Mouse (Mus musculus) gastrocnemius, adult 2 months (tissue): ENCODE measurements at regions not wholly inside any gene's neighbourhood (a gene's known extent, or its start where the extent isn't known, plus 50 kb on each side); places are given as distances from the start of the nearest gene placed in this dataset.

Experiments
- DNase-seq: peaks from one replicate; pipeline ENCODE4 v3.0.0; 2022
- H3K27ac ChIP-seq: fragments of 200-600 bp; 2 replicates; pipeline ENCODE4 v1.8.1; 2022; ENCODE audit warnings: mild to moderate bottlenecking
- H3K4me3 ChIP-seq: fragments of 200-600 bp; 2 replicates; pipeline ENCODE4 v1.8.1; 2022; ENCODE audit warnings: mild to moderate bottlenecking, moderate library complexity
- CTCF ChIP-seq: fragments of 200-600 bp; IDR thresholded peaks from 2 replicates; pipeline ENCODE4 v1.8.1; 2022; ENCODE audit warnings: antibody characterized with exemption, mild to moderate bottlenecking, moderate library complexity
- intact Hi-C: fragments of 180-260 bp; cut with DNase I; formaldehyde crosslinking; loops from one replicate; pipeline ENCODE4 v1.15.1; 2025

DNA sequence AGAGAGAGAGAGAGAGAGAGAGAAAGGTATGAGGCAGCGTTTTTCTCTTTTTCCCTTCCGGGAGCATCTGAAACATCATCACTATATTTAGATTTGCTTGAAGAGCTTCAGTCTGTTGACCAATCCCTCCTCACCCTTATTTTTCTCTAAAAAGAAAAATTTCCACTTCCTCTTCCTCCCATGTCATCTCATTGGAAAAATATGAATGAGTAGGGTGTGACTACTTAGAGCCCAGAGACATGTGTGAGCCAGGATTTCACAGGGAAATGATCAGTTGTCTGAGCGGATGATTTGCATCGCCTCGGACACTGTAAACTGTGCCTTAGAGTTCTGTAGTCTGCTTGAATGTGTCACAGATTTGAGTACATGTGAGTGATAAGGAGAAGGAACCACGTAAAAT lies 111.3 kb upstream of the Ptger4 start:
- intact Hi-C loops = no loop called here
- H3K27ac ChIP-seq = no peak overlapping the region

DNA sequence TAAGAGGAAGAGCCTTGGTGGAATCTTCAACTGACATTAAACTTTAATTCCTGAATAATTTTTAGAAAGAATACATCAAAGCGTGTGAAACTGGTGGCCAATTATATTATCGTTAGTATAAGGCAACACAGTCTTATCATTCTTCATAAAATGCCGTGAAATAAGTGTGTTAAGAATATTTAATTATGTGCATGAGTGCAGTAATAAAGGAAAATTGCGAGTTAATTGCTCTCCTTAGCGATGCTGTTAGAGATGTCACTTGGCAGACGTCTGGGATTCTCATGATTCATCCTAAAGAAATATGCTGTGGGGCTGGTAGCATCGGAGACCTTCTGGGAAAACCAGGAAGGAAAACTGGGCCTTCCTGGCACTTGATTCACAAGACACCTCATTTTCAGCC lies 110.3 kb upstream of the Ptger4 start:
- TF ChIP-seq CTCF = no peak
- no peak for DNase-seq
- intact Hi-C loops = no loop called here
- Histone ChIP-seq H3K27ac (no peak overlapping the region), H3K4me3 (no peak overlapping the region)

More for the DNA sequence above, 111.3 kb upstream of the Ptger4 start:
- no peak overlapping the region for H3K4me3 ChIP-seq
- TF ChIP-seq CTCF = no peak
- no peak for DNase-seq

DNA sequence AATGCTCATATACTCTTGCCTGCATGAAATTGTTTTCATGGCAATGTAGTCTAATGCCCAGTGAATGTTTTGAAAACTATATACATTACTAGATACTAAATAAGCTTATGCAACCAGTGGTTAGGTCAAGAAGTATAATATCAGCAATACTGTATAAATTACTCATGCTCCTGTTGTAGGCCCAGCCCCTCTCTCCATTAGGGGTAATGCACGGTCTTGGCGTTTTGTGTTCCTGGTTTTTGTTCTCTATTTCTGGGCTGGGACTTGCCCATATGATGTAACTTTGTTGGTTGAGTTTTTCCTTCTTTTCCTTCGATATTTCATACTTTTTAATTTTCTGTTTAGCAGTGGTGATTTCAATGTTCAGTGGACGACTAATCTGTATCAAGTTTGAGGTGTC lies 104.9 kb upstream of the Ptger4 start:
- TF ChIP-seq CTCF = no peak
- intact Hi-C loops = no loop called here
- Histone ChIP-seq H3K4me3 (no peak overlapping the region), H3K27ac (no peak overlapping the region)
- DNase-seq = no peak

DNA sequence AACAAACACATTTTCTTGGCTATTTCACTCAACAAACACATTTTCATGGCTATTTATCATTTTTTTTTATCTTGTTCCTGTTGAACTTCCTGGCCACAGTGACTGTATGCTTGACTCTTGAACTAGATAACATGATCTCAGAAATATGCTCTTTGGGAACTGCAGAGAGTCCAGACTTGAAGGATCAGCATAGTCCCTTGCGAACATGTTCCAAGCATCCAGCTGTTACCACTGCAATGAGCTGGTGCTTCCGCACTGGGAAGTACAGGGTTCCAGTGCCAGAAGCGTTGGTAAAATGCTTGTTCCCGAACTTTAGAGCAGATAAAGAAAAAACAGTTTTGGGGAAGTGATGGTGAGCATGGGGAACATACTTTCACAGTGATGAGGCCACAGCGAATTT lies 103.7 kb upstream of the Ptger4 start:
- intact Hi-C loops = no loop called here
- Histone ChIP-seq H3K27ac (no peak overlapping the region), H3K4me3 (no peak overlapping the region)
- no peak for TF ChIP-seq CTCF
- DNase-seq = peak; percentile 13

DNA sequence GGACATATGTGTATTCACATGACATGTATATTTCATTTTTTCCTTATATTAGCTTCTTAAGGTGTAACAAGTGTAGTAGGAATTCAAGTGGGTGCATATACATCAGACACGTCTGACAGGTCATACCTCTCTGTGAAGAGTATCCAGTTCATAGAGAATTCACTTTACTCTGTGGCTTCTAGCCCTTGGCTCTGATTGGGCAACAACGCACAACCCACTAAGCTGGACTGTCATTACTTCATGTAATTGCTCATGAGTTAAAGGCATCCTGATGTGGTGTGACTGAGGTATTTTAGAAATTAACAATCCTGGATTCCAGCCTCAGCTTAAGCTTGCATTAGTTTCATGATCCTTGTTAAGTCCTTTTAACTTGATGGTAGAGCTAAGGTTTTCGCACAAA lies 103.0 kb upstream of the Ptger4 start:
- intact Hi-C loops = no loop called here
- TF ChIP-seq CTCF = no peak
- H3K4me3 ChIP-seq = no peak overlapping the region
- no peak for DNase-seq
- H3K27ac ChIP-seq = no peak overlapping the region

DNA sequence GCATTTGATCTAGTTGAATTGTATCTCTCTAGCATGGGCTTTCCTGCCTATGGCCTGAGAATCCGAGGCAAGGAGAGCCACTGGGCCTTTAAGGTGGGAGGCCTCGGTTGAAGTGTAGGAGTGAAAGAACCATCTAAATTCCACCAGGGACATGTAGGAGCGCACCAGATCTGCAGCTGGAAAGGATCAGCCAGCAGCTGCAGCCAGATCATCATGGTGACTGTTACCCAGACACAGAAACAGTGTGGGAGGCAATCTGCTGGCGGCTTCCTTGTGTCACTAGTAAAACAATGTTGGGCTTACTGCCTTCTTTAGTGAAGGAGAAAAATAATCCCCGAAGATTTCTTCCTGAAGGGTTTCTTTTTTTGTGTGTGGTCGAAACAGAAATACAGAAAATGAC lies 99.8 kb upstream of the Ptger4 start:
- no peak for TF ChIP-seq CTCF
- peak; percentile 48 for DNase-seq
- no peak overlapping the region for H3K4me3 ChIP-seq
- intact Hi-C loops = no loop called here
- no peak overlapping the region for H3K27ac ChIP-seq

DNA sequence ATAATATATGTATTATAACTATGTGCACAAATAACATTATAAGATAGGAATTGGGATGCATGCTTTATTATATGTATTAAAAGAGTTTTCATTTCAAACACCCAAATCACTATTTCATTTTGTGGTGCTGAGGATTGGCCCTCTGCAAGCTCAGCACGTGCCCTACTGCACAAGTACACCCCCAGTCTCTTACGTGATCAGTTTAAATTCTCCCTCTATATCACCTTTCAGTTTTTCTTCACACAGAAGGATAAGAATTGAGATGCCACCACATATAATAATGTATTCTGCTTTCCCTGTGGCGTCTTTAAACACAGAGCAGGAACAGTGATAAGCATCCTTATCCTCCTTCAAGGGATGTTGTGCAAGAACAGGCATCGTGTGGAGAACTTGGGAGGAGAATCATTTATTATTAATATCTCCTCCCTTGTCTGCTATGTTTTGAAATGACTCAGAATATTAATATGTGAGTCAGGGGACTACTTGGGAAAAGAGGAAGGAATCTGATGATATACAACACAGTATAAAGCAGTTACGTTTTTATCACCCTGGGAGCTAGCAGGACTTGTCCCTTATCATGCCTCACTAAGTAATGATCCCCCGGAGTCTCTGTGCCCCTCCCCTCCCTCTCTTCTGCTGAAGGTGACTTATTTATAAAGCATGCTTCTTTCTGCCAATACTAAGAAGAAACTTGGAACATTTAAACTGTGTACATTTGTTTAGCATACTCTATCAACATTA lies 91.7 kb upstream of the Ptger4 start:
- H3K27ac ChIP-seq = no peak overlapping the region
- DNase-seq = no peak
- intact Hi-C loops = no loop called here
- H3K4me3 ChIP-seq = no peak overlapping the region
- TF ChIP-seq CTCF = no peak

DNA sequence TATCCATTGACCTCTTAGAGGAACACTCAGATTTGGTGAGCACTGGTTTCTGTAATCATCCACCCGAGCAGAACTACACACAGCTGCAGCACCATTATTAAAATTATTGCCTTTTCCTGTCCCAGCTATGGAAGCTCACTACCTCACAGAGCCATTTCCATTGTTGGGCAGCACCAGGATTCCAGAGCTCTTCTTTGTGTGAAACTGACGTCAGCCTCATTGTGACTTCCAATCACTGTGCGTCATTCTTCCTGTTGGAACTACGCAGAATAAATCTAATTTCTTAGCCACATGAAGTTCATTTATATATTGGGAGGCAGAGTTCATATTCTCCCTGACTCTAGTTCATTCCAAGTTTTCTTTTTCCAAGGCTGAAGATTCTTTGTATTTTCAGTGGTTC lies 83.0 kb upstream of the Ptger4 start:
- peak overlapping the region; percentile 28; the same call in 1 of the 2 replicates for H3K27ac ChIP-seq
- no peak for DNase-seq
- no peak overlapping the region for H3K4me3 ChIP-seq
- intact Hi-C loops = no loop called here
- no peak for TF ChIP-seq CTCF

DNA sequence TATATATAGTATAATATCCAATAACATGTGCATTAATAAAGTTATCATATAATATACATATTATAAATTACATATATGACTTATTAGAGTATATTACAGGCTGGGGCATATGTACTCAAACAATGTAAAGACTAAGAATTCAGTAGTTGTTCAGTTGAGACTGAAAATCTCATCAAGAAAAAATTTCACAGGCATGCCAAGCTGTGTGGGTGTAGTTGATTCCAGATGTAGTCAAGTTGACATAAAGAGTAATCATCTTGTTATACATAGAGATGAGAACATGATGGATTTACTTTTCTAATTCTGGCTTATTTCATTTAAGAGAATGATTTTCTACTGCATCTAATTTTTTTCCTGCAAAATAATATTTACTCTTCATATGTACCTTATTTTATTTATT lies 77.7 kb upstream of the Ptger4 start:
- Histone ChIP-seq H3K27ac (no peak overlapping the region), H3K4me3 (no peak overlapping the region)
- DNase-seq = no peak
- TF ChIP-seq CTCF = no peak
- intact Hi-C loops = no loop called here

DNA sequence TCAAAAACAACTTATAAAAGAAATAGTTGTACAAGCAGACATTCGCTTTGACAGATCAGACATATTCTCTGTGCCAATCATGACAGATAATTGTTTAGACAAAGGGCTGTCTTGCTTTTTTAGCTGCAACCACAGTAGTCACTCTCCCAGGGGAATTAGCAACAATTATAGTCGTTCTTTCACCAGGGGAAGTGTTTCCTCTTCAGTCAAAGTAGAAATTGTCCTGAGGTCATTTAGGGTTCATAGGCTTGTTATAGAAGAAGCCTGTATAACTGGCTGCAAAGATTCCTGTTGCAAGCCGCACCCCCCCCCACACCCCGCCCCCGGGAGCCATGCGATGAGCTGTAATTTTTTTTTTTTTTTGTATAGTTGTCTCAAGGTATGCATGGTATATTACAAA lies 68.2 kb upstream of the Ptger4 start:
- intact Hi-C loops = no loop called here
- no peak for TF ChIP-seq CTCF
- no peak overlapping the region for H3K27ac ChIP-seq
- no peak overlapping the region for H3K4me3 ChIP-seq
- DNase-seq = no peak

DNA sequence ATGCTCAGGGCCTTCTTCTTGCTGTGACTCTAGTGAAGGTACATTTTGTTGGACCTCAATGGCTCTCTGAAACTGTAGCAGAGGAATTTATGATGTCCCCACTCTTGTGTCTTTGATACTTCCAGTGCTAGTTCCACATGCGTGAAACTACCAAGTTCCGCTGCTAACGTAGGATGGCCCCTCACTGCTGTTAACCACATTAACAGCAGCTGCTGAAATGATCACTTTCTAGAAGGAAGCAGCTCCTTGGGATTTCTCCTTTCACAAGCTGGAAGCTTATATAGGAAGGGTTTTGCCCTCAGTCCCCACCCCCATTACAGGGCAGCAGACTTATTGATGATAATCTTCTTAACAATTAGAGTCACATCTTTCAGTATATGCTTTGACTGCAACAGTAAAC lies 66.0 kb upstream of the Ptger4 start:
- no peak overlapping the region for H3K27ac ChIP-seq
- H3K4me3 ChIP-seq = no peak overlapping the region
- TF ChIP-seq CTCF = no peak
- intact Hi-C loops = no loop called here
- DNase-seq = no peak

DNA sequence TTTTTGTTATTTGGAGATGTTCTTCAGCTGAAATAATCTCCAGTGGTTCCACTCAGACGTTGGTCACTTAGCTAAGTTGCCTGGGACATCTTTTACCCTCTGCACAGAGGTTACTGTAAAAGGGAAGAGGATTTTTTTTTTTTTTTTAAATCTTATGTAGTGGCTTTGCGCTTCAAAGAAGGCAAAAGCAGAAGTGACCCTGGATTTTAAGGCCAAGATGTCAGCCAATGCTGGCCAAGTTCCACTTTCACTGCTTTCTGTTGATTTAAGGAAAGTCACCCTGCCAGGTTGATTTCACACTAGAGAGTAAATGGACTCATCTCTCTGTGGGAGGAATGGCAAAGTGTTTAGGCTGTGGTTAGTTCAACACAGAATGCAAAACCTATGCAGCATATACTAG lies 58.4 kb upstream of the Ptger4 start:
- Histone ChIP-seq H3K27ac (no peak overlapping the region), H3K4me3 (no peak overlapping the region)
- no peak for TF ChIP-seq CTCF
- no peak for DNase-seq
- intact Hi-C loops = no loop called here

DNA sequence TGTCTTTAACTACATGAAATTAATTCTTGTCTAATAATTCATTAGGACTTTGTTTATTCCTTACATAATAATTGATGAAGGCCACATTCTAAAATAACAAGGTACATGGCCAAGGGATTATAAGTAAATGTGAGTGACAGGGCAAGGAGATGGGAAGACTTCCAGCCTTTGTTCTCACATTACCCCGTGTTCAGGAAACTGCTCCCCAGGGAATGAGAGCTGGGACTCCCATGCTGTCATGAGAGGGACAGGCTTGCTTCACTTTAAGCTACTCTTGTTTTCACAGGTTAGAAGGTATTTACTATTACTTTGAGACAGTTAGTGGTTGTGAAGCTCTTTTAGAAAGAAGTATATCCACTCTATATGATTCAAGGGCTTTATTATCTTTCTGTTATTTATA lies 55.8 kb upstream of the Ptger4 start:
- Histone ChIP-seq H3K4me3 (no peak overlapping the region), H3K27ac (peak overlapping the region; percentile 64)
- no peak for DNase-seq
- intact Hi-C loops = no loop called here
- no peak for TF ChIP-seq CTCF

DNA sequence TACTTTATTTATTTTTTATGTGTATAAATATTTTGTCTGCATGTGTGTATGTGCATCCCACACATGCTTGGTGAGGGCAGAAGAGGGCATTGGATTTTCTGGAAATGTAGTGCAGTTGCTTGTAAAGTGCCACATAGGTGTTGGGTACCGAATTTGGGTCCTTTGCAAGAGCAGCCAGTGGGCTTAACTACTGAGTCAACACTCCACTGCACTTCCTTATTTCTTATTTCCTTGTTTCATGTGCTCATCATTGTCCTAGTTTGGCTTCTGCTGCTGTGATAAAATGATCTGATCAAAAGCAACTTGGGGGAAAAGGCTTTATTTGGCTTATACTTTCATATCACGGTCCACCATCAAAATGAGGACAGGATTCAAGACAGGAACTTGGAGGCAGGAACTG lies 53.0 kb upstream of the Ptger4 start:
- TF ChIP-seq CTCF = no peak
- DNase-seq = no peak

More for the DNA sequence above, 53.0 kb upstream of the Ptger4 start:
- intact Hi-C loops = no loop called here
- no peak overlapping the region for H3K27ac ChIP-seq
- no peak overlapping the region for H3K4me3 ChIP-seq
